Mouse (Mus musculus): Measurements from ENCODE around the gene Smim6. TPM values are rescaled to one million over a fixed set of nuclear protein-coding genes. Genes with fewer than 3 reads are reported as not detected.

The Smim6 gene
- polyA plus RNA-seq, 1 experiment, result 1.5 TPM

- DNase-seq (ENCODE audit: low read depth), result no peak
These were observed 21.9 kb downstream of the Smim6 start for GRCm38 (mm10) chr11:115933747-115934110.

GRCm38 (mm10) chr11:115939690-115940329 is 28.0 kb downstream of the Smim6 start:
- DNase-seq (ENCODE audit: low read depth), result no peak

GRCm38 (mm10) chr11:115941980-115942379 is 30.2 kb downstream of the Smim6 start:
- no peak for DNase-seq (ENCODE audit: low read depth)

GRCm38 (mm10) chr11:115945247-115945646 is 33.4 kb downstream of the Smim6 start:
- no peak for DNase-seq (ENCODE audit: low read depth)

- DNase-seq (ENCODE audit: low read depth), result no peak
These were observed 34.5 kb downstream of the Smim6 start for GRCm38 (mm10) chr11:115946221-115946828.

- no peak for DNase-seq (ENCODE audit: low read depth)
These were observed 36.5 kb downstream of the Smim6 start for GRCm38 (mm10) chr11:115948316-115948715.

- no peak for DNase-seq (ENCODE audit: low read depth)
These were observed 38.9 kb downstream of the Smim6 start for GRCm38 (mm10) chr11:115950719-115951118.

- no peak for DNase-seq (ENCODE audit: low read depth)
These were observed 42.9 kb downstream of the Smim6 start for GRCm38 (mm10) chr11:115954712-115955111.

GRCm38 (mm10) chr11:115955195-115955858 is 43.5 kb downstream of the Smim6 start:
- DNase-seq (ENCODE audit: low read depth), result no peak

GRCm38 (mm10) chr11:115956453-115956852 is 44.6 kb downstream of the Smim6 start:
- DNase-seq (ENCODE audit: low read depth), result no peak

- DNase-seq (ENCODE audit: low read depth), result no peak
These were observed 46.2 kb downstream of the Smim6 start for GRCm38 (mm10) chr11:115957971-115958370.

- no peak for DNase-seq (ENCODE audit: low read depth)
These were observed 47.2 kb downstream of the Smim6 start for GRCm38 (mm10) chr11:115959018-115959417.

- DNase-seq (ENCODE audit: low read depth), result no peak
These were observed 51.0 kb downstream of the Smim6 start for GRCm38 (mm10) chr11:115962651-115963412.

Other genes starting within 250 kb of the Smim6 start
- 41.2 and 42.4 TPM in 2 replicates for gene Grb2, start 203.4 kb upstream of the Smim6 start, polyA plus RNA-seq (2012; rRNA removed)
- gene Tmem94, start 146.6 kb upstream of the Smim6 start, polyA plus RNA-seq (2012; rRNA removed), result 63.0 and 103 TPM in 2 replicates
- gene Caskin2, start 98.4 kb upstream of the Smim6 start, polyA plus RNA-seq (2012; rRNA removed), result 46.6 and 59.6 TPM in 2 replicates
- gene Tsen54, start 97.3 kb upstream of the Smim6 start, polyA plus RNA-seq (2012; rRNA removed), result 22.6 and 24.1 TPM in 2 replicates
- gene Llgl2, start 88.0 kb upstream of the Smim6 start, polyA plus RNA-seq (2012; rRNA removed), result 106 and 107 TPM in 2 replicates
- 13.1 and 22.6 TPM in 2 replicates for gene Myo15b, start 53.6 kb upstream of the Smim6 start, polyA plus RNA-seq (2012; rRNA removed)
- gene Smim5, start 12.1 kb upstream of the Smim6 start, polyA plus RNA-seq (2012; rRNA removed), result 9.2 and 13.7 TPM in 2 replicates
- 22.4 and 25.2 TPM in 2 replicates for gene Sap30bp, start 21.3 kb downstream of the Smim6 start, polyA plus RNA-seq (2012; rRNA removed)
- 21.5 and 26.4 TPM in 2 replicates for gene Recql5, start 21.5 kb downstream of the Smim6 start, polyA plus RNA-seq (2012; rRNA removed)
- gene Itgb4, start 62.7 kb downstream of the Smim6 start, polyA plus RNA-seq (2012; rRNA removed), result 9.3 and 11.0 TPM in 2 replicates
- 46.9 and 47.3 TPM in 2 replicates for gene Galk1, start 100.7 kb downstream of the Smim6 start, polyA plus RNA-seq (2012; rRNA removed)
- 147 and 215 TPM in 2 replicates for gene H3f3b, start 115.9 kb downstream of the Smim6 start, polyA plus RNA-seq (2012; rRNA removed)
- gene Unk, start 118.3 kb downstream of the Smim6 start, polyA plus RNA-seq (2012; rRNA removed), result 30.2 and 35.0 TPM in 2 replicates
- 1.3 and 1.6 TPM in 2 replicates for gene Unc13d, start 165.9 kb downstream of the Smim6 start, polyA plus RNA-seq (2012; rRNA removed)
- 180 and 211 TPM in 2 replicates for gene Wbp2, start 175.0 kb downstream of the Smim6 start, polyA plus RNA-seq (2012; rRNA removed)
- 35.0 and 38.8 TPM in 2 replicates for gene Trim47, start 215.2 kb downstream of the Smim6 start, polyA plus RNA-seq (2012; rRNA removed)
- gene Trim65, start 219.1 kb downstream of the Smim6 start, polyA plus RNA-seq (2012; rRNA removed), result 8.5 and 8.8 TPM in 2 replicates
- gene Mrpl38, start 226.9 kb downstream of the Smim6 start, polyA plus RNA-seq (2012; rRNA removed), result 34.4 and 49.0 TPM in 2 replicates

Measured in gonadal fat pad, adult 2 months (tissue).